Mouse (Mus musculus) cerebellum, adult 18-20 months (tissue): ENCODE measurements around the gene Alas2.
A peak's percentile ranks its signal among the peaks of the same experiment; 100 is the strongest.

Experiments
- DNase-seq, 2 experiments: peaks; one replicate each; pipeline ENCODE4 v3.0.0; 2021

The Alas2 gene

GRCm38 (mm10) chrX:150547239-150547638 lies at the start of gene Alas2:
Alas2 (plus strand) TSS chrX:150547375.
- DNase-seq = no peak

- no peak for DNase-seq
Measured at GRCm38 (mm10) chrX:150508696-150509095, 38.5 kb upstream of the Alas2 start.

GRCm38 (mm10) chrX:150510631-150511030 lies 36.5 kb upstream of the Alas2 start:
- peak; percentile 28 to 38 for DNase-seq

- no peak for DNase-seq
Measured at GRCm38 (mm10) chrX:150511274-150511673, 35.9 kb upstream of the Alas2 start.

GRCm38 (mm10) chrX:150514127-150514526 lies 33.0 kb upstream of the Alas2 start:
- DNase-seq = no peak

GRCm38 (mm10) chrX:150516015-150516414 lies 31.2 kb upstream of the Alas2 start:
- no peak for DNase-seq

- no peak for DNase-seq
Measured at GRCm38 (mm10) chrX:150516477-150516876, 30.7 kb upstream of the Alas2 start.

GRCm38 (mm10) chrX:150540111-150540510 lies 7.1 kb upstream of the Alas2 start:
- DNase-seq = no peak

- no peak for DNase-seq
Measured at GRCm38 (mm10) chrX:150541684-150542083, 5.5 kb upstream of the Alas2 start.

GRCm38 (mm10) chrX:150549639-150550038 lies 2.5 kb downstream of the Alas2 start:
- DNase-seq = no peak

GRCm38 (mm10) chrX:150551986-150552385 lies 4.8 kb downstream of the Alas2 start:
- no peak for DNase-seq

GRCm38 (mm10) chrX:150554032-150554431 lies 6.9 kb downstream of the Alas2 start:
- no peak for DNase-seq

GRCm38 (mm10) chrX:150564644-150565357 lies 17.6 kb downstream of the Alas2 start:
- no peak for DNase-seq

GRCm38 (mm10) chrX:150581921-150582320 lies 34.7 kb downstream of the Alas2 start:
- no peak for DNase-seq

GRCm38 (mm10) chrX:150585116-150585515 lies 37.9 kb downstream of the Alas2 start:
- no peak for DNase-seq

- DNase-seq = peak; percentile 76 to 87
Measured at GRCm38 (mm10) chrX:150588023-150588764, 41.0 kb downstream of the Alas2 start, which contains the start of gene Pfkfb1. Pfkfb1 (plus strand) TSS chrX:150588229.

- DNase-seq = no peak
Measured at GRCm38 (mm10) chrX:150589696-150590095, 42.5 kb downstream of the Alas2 start, which contains the start of gene Apex2. Apex2 (minus strand) TSS chrX:150589868.

- DNase-seq = no peak
Measured at GRCm38 (mm10) chrX:150593266-150594035, 46.3 kb downstream of the Alas2 start.

GRCm38 (mm10) chrX:150594176-150594575 lies 47.0 kb downstream of the Alas2 start:
- no peak for DNase-seq

- no peak for DNase-seq
Measured at GRCm38 (mm10) chrX:150595016-150595760, 48.0 kb downstream of the Alas2 start.

- no peak for DNase-seq
Measured at GRCm38 (mm10) chrX:150598882-150599281, 51.7 kb downstream of the Alas2 start.
